Mouse (Mus musculus) T-helper 1 cell (primary cell): ENCODE results near the gene Etl4.
"Not testable (repeated sequence)": the region's sequence is repeated elsewhere in the genome, so short reads cannot be mapped to it uniquely, and the experiment has no call there.

Source experiments
- in situ Hi-C: fragments of 300-600 bp; cut with MboI, MseI; formaldehyde crosslinking; loops from one replicate; pipeline ENCODE4 v1.15.1; 2025; ENCODE audit warnings: high pct_unique_total_duplicates

The Etl4 gene

DNA sequence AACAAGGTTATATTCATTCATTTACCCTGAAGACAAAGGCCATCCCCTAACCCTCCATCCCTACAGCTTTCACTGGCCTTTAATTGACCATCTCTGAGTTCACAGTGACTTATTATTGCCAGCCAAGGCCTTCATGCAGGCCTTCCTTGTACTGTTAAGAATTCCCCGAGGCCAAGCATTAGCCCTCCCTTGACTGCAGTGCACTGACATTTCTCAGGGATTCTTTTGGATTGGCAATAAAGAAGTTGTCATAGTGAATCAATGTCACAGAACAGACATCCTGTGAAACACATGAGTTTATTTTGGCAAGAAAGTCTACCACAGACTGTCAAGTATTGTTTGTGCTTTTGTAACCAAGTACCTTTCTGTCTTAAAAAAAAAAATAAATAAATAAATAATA, 257.5 kb downstream of the Etl4 start:
- in situ Hi-C loops, result loop anchor here (10.0 kb wide), 1 partner anchor 398 kb away; no protein-coding TSS in a partner anchor

DNA sequence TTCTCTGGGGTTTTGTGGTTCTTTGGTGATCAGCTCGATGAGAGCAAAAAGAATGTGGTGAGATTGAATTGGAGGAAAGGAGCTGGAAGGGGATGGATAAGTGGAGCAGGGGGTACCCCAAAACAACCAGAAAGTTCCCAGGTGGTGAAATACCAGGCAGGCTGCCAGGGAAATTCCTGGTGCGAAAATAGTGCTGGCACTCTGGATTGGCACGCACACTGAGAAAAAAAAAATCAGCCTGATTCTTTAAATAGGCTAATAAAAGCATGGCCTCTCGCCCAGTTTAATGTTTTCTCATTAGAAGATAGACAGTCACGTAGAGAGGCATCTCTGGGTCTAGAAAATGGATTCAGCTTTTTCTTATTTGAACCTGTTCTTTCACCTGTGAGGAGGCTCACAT, 258.0 kb downstream of the Etl4 start:
- in situ Hi-C loops, result loop anchor here (10.0 kb wide), 1 partner anchor 397 kb away; no protein-coding TSS in a partner anchor

DNA sequence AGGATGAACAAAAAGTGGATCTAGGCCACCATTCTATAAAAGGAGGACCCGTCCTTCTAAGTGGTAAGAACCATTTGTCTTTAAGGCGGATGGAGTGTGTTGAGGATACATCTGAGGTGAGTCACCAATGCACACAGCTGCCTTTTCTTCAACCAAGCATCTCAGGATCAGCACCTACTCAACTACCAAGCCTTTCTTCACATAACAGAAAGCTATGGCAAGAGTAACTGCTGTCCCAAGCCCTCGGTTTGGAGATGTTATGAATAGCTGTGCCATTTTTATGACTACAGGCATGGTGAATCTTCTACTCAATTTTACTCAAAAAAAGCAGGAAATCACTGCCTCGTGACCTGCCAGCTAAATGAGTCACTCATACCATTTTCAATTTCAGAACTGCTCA, 258.6 kb downstream of the Etl4 start:
- in situ Hi-C loops, result loop anchor here (10.0 kb wide), 1 partner anchor 397 kb away; no protein-coding TSS in a partner anchor

- in situ Hi-C loops, result not testable (repeated sequence)
Measured at GRCm38 (mm10) chr2:20176456-20177184, 267.0 kb downstream of the Etl4 start.

- in situ Hi-C loops, result not testable (repeated sequence)
Measured at GRCm38 (mm10) chr2:20177236-20177635, 267.7 kb downstream of the Etl4 start.

DNA sequence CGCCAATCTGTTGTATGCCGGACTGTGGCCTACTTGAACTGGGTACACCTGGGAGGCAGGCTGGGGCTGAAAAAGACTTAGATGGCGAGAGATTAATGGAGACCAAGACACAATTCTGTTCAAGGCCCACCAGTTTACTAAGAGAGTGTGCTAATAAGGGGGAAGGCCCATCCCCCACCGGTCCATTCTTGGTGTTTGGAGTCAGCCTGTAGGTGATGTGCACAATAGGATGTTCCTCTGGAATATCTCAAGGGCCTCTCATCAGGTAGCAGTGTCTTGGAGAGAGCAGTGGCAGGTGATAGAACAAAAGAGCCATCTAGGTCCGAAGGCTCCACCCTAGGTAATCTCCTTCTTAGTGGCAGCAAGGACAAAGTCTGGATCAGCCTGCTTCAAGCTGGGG, 271.0 kb downstream of the Etl4 start:
- in situ Hi-C loops, result not testable (repeated sequence)

- in situ Hi-C loops, result not testable (repeated sequence)
Measured at GRCm38 (mm10) chr2:20187223-20187622, 277.6 kb downstream of the Etl4 start.

DNA sequence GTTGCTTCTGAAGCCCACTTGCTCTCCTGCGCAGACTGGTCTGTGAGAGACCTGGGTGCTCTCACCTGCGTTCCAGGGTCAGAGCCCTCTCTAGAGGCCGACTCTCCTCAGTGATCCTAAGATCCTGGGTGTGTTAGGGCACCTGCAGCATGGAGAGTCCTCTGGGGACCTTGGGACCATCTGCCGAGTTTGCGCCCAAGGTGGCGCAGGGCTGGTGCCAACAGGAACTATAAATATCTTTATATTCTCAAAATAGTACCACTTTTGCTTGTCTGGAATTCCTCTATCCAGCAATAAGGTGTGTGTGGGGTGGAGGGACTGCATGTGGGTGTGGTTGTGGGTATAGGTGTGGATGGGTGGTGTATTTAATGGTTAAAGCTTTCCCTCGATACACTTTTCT, 293.4 kb downstream of the Etl4 start:
- in situ Hi-C loops, result no loop called here

GRCm38 (mm10) chr2:20206647-20207046, 297.1 kb downstream of the Etl4 start:
- in situ Hi-C loops, result no loop called here

DNA sequence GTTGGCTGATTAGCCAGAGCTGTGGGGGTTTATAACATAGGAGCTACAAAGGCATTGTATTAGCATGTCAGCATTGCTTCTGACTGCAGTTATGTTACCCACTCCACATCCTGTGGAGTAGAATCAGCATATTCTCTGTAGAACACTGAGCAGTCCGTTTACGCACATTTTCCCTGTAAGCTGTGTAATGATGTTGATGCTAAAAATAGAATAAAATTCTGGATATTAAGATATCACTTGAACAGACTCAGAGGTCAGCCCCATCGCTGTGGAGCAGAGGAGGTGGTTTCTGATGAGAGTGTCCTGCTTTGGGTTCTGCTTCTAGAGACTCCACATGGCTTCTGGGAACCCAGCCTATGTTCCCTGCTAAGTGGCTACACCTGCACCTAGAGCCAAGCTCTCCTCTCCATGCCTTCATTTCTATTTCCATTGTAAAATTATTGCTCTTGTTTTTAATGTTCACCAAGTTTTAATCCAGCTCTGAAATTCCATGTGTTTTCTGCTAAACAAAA, 299.2 kb downstream of the Etl4 start:
- in situ Hi-C loops, result no loop called here

DNA sequence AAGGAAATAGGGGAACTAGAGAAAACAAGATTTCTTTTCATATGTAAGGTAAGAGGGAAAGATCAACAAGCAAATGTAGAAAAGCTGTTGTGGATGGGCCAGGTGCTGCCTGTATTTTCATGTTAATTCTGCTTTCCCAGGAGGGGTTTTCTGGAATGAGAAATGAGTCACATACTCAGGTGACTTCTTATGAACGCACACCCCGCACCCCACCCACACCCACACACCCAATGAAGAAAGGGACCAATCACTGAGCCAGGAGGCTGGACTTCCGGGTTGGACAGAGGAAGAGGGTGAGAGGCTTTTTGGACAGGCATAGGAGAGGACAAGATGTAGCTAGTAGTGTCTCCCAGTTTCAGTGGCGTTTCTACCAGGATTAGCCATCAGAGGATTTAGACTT, 299.8 kb downstream of the Etl4 start:
- in situ Hi-C loops, result no loop called here

GRCm38 (mm10) chr2:20216275-20216674, 306.7 kb downstream of the Etl4 start:
- in situ Hi-C loops, result no loop called here

- in situ Hi-C loops, result no loop called here
Measured at GRCm38 (mm10) chr2:20216686-20217437, 307.3 kb downstream of the Etl4 start.

DNA sequence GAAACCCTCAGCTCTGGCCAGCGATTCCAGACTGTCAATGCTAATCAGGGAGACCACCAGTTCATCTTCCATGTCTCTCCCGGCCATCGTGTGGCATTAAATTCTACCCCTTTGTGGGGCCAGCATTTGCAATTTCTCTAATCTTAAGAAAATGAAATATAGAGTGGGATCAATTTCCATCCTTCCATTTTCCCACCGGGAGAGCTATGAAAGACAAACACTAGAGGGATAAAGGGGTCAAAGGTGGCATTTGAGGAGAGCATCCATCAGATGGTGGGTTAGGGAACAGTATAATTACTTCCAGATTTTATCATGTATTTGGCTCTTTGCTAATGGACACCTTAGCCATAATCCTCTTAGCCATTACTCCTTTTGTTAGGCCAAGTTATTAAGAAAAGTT, 321.8 kb downstream of the Etl4 start:
- in situ Hi-C loops, result no loop called here

- in situ Hi-C loops, result no loop called here
Measured at GRCm38 (mm10) chr2:20248043-20248664, 338.6 kb downstream of the Etl4 start.

DNA sequence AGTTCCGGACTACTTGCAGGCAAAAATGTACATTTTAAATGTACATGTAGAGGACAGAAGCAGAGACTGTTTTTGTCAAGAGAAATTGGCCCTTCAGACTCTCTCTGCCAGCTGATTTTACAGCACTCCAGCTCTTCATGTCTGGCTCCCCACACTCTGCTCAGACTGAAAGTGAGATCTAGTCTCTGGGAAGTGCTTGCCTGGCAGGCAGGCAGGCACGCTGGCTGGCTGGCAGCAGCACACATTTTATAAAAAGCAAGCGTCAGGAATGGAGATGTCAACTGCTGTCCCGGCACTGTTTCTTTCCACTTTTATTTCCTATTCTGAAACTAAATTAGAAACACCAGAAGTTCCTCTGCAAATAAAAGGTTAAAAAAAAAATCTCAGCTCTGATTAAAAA, 339.8 kb downstream of the Etl4 start:
- in situ Hi-C loops, result no loop called here

GRCm38 (mm10) chr2:20276124-20276523, 366.5 kb downstream of the Etl4 start:
- in situ Hi-C loops, result no loop called here

DNA sequence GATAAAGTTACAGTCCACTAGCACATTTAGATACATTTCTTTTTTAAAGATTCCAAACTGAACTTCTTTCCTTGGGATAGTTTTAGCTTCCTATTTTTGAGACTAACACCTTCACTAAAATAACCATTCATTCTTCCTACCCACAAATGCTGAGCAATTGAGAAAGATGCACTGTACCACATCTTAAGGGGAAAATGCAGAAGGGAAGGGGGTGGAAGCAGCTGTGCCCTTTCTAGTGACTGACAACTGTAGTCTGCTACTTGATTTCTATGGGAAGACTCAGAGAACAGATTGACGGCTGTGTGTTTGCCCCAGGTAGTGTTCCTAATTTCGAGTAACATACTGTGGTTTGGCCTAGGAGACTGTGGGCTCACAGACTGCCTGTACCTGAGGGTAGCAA, 372.3 kb downstream of the Etl4 start:
- in situ Hi-C loops, result no loop called here

- in situ Hi-C loops, result no loop called here
Measured at GRCm38 (mm10) chr2:20284425-20284824, 374.8 kb downstream of the Etl4 start.

DNA sequence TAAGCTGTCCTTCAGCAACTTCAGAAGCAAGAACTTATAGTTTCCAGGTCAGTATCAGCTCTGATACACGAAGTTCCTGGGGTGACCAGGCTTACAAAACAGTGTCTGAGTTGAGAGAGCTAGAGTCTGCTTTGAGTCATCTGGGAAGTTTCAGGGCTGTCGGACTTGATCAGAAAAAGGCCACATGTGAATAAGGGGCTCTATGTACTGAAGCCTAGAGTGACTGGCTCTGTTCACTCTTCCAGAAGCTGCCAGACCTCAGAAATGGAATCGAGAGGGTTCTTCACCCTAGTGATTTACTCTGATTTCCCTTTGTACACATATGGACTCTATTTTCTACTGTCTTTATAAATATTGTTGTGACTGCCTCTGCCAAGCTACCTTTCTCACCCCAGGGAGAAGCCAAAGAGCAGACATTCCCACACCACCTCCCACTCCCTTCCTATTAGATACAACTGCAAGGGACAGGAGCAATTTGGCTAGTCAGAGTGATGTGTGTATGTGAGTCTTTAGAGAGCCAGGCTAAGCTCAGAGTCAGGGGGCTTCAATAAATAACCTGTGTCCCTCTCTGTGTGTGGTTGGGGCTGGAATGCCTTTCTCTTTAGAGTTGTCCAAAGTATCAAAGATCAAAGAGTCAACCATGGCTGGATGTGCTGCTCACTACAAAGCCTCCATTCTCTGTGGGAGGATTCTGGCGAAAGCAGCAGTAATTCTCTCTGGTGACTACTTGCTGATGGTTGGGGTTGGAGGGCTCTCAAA, 381.6 kb downstream of the Etl4 start:
- in situ Hi-C loops, result no loop called here

DNA sequence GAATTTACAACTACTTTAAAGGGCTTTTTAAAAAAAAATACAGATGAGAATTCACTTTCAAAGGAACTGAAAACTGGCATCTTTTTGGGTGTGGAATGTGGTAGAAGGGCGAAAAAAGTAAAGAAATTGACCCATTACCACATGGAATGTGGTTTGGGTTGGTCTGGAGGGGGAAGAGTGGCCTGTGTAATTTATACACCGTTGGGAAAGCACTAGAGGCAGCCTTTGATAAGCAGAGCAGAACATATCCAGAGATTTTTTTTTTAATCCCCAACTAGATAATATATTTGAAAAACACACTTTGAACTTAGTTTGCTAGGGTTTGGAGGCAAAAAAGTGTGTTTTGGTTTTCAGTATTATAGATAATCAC, 382.1 kb downstream of the Etl4 start:
- in situ Hi-C loops, result no loop called here

- in situ Hi-C loops, result no loop called here
Measured at GRCm38 (mm10) chr2:20293336-20293735, 383.8 kb downstream of the Etl4 start.
